Mouse (Mus musculus): Measurements from ENCODE around the gene Zfp646. TPM values are rescaled to one million over a fixed set of nuclear protein-coding genes. Genes with fewer than 3 reads are reported as not detected.
"Not testable (repeated sequence)": the region's sequence is repeated elsewhere in the genome, so short reads cannot be mapped to it uniquely, and the experiment has no call there.

Gene Zfp646
- total RNA-seq, 2 experiments from 2014 or later, result 28.1 to 30.4 TPM

- DNase-seq (ENCODE audit: low spot score in 2 of 2), result peak; percentile 93 to 94
- intact Hi-C loops (cut with DNase I), result loop anchor here (1.0 to 5.0 kb wide), 3 partner anchors 18 to 54 kb away; partner anchors contain the start of genes Gm21974, Stx1b, Stx4a and Vkorc1
Measured at GRCm38 (mm10) chr7:127876467-127877348, 687 bp downstream of the Zfp646 start, which contains the start of gene Zfp668. TSS of gene Zfp668 (minus strand) at chr7:127876828.

DNA sequence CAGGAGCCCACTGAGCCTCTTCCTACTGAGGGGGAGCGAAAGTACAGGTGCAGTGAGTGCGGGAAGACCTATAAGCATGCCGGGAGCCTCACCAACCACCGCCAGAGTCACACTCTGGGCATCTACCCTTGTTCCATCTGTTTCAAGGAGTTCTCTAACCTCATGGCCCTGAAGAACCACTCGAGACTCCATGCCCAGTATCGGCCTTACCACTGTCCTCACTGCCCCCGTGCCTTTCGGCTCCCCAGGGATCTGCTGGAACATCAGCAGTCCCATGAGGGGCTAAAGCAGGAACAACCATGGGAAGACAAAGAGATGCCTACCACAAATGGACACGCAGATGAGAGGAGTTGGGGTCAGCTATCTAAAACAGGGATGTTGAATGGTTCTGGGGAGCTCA is 3.3 kb downstream of the Zfp646 start:
- DNase-seq (ENCODE audit: low spot score in 2 of 2), result no peak
- intact Hi-C loops (cut with DNase I), result loop anchor here (5.0 kb wide), 1 partner anchor 57 kb away; the partner anchor contains the start of genes Stx1b and Stx4a

GRCm38 (mm10) chr7:127880431-127880830 is 4.4 kb downstream of the Zfp646 start:
- intact Hi-C loops (cut with DNase I), result no loop called here

GRCm38 (mm10) chr7:127885951-127886350 is 9.9 kb downstream of the Zfp646 start:
- peak in 1 of 2 experiments; percentile 28 for DNase-seq (ENCODE audit: low spot score in 2 of 2)
- intact Hi-C loops (cut with DNase I), result no loop called here

More at GRCm38 (mm10) chr7:127880431-127880830, 4.4 kb downstream of the Zfp646 start:
- no peak for DNase-seq (ENCODE audit: low spot score in 2 of 2)

DNA sequence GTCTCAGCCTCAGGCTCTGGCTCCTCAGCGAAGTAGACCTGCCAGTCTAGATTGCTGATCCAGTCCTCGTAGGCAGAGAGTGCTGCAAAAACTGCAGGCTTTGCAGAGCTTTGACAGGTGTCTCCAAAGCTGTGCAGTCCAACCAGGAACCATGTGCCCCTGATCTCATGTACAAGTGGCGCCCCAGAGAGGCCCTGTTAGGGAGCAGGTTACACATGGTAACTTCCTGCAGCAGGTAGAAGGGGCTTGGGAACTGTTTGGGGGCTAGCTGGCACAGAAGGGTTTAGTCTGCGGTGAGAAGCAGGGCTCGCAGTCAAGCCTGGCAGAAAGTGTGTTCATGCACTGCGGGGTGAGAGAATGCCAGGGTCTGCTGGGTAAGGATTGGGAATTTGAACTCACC is 10.5 kb downstream of the Zfp646 start:
- no peak for DNase-seq (ENCODE audit: low spot score in 2 of 2)
- intact Hi-C loops (cut with DNase I), result no loop called here

DNA sequence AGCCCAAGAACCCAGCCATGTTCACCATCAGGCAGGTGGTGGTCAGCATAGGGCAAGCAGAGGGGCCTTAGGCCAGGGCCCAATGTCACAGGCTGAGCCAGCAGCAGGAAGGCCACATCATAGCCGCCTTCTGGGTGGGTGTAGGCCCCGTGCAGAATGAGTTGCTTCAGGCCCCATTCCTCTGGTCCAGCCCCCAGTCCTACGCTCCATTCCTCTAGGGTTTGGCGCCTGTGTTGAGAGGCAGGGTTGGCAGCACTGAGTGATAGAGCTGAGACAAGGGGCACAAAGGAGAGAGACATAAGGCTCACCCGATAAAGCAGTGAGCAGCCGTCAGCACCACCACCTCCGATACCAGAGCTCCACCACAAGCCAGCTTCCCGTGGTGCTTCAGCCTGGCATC is 11.2 kb downstream of the Zfp646 start:
- intact Hi-C loops (cut with DNase I), result no loop called here
- DNase-seq (ENCODE audit: low spot score in 2 of 2), result no peak

GRCm38 (mm10) chr7:127887781-127888180 is 11.8 kb downstream of the Zfp646 start:
- DNase-seq (ENCODE audit: low spot score in 2 of 2), result no peak
- intact Hi-C loops (cut with DNase I), result no loop called here

DNA sequence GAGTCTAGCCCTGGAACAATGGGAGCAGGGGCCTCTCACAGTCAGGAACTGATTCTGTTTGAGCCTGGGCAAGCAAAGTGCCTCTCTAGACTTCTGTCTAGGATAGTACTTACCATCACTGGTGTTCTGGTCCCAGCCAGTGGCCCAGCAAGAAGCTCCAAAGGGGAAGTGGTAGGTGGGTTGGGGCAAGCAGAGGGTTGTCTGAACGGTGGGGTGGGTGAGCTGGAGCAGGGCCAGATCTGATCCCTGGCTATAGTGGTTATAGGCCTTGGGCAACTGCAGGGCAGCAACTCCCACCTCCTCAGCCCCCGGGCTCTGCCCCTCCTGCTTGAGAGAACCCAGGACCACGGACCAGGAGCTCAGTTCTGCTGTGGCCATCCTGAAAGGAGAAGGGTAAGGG is 12.8 kb downstream of the Zfp646 start:
- no peak for DNase-seq (ENCODE audit: low spot score in 2 of 2)
- intact Hi-C loops (cut with DNase I), result no loop called here

- intact Hi-C loops (cut with DNase I), result no loop called here
- DNase-seq (ENCODE audit: low spot score in 2 of 2), result no peak
Measured at GRCm38 (mm10) chr7:127890798-127891197, 14.8 kb downstream of the Zfp646 start, which contains the start of gene Prss53. TSS of gene Prss53 (minus strand) at chr7:127890970.

GRCm38 (mm10) chr7:127894480-127894879 is 18.5 kb downstream of the Zfp646 start:
- no peak for DNase-seq (ENCODE audit: low spot score in 2 of 2)
- intact Hi-C loops (cut with DNase I), result loop anchor here (2.0 kb wide), 1 partner anchor 18 kb away; the partner anchor contains the start of genes Zfp646 and Zfp668

DNA sequence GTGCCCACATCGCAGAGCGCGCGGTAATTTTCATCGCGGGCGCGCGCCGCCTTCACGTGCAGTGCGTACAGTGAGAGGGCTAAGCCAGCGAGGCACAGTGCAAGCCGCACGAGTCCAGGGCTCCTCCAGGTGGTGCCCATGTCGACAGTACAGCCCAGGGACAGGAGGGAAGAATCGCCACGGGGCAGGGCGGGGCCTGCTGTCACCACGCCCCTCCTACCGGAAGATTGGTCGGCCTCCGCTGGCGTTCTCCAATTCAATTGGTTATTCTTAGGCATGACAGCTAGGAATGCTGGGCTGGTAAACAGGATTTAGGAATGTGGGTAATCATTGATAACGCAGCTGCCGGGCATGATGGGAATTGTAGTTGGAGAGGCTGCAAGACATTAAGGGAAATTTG is 19.4 kb downstream of the Zfp646 start, which contains the start of the genes Gm21974 and Vkorc1:
Gene Gm21974, minus strand, starts transcription at position 13 of the 400 bp plus-strand sequence.
Gene Vkorc1, minus strand, starts transcription at position 176 of the 400 bp plus-strand sequence.
- DNase-seq (ENCODE audit: low spot score in 2 of 2), result peak; percentile 95 to 98
- intact Hi-C loops (cut with DNase I), result loop anchor here (2.0 kb wide), 1 partner anchor 19 kb away; the partner anchor contains the start of genes Zfp646 and Zfp668

GRCm38 (mm10) chr7:127895891-127896290 is 19.9 kb downstream of the Zfp646 start:
- intact Hi-C loops (cut with DNase I), result loop anchor here (2.0 kb wide), 1 partner anchor 19 kb away; the partner anchor contains the start of genes Zfp646 and Zfp668
- not testable (repeated sequence) for DNase-seq (ENCODE audit: low spot score in 2 of 2)

GRCm38 (mm10) chr7:127896384-127896783 is 20.4 kb downstream of the Zfp646 start:
- peak in 1 of 2 experiments; percentile 44 for DNase-seq (ENCODE audit: low spot score in 2 of 2)
- intact Hi-C loops (cut with DNase I), result no loop called here

DNA sequence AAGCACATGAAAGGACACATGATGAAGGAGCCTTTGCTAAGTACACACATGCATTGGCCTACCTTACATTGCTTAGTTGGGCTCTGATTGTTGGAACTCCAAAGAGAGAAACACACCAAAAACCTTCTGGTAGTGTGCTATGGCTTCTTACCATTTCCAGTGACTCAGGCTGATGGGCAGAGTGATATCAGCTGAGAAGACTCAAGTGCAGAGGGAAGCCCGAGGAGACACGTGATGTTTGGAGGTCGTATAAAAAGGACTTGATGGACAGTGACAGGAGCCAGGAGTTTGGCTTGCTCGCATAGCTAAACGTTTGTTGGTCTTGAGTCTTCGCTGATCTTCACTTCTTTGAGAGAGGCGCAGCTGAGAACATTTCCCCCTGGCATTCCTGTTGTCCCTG is 21.5 kb downstream of the Zfp646 start:
- intact Hi-C loops (cut with DNase I), result no loop called here

DNA sequence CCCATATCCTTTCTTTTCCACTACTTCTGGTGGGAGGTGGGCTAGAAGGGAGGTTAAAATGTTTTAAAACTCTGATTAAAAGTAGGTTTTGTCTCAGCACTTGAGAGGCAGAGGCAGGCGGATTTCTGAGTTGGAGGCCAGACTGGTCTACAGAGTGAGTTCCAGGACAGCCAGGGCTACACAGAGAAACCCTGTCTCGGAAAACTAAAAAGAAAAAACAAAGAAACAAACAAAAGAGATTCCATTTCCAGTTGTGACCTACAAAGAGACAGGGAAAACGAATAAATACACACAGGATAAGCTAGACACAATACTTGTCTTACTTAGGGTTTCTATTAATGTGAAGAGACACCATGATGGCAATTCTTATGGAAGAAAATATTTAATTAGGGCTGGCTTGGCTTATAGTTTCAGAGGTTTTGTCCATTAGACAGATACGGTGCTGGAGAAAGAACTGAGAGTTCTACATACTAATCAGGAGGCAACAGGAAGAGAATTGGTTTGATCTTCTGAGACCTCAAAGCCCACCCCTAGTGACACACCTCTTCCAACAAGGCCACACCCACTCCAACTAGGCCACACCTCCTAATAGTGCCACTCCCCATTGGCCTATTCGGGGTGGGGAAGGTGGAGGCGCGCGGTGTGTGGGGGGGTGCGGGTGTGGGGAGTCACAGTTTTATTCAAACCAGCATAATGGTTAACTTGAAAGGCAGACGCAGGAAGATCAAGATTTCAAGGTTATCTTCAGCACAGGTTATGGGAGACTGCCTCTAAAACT is 22.3 kb downstream of the Zfp646 start:
- intact Hi-C loops (cut with DNase I), result no loop called here
- DNase-seq (ENCODE audit: low spot score in 2 of 2), result no peak

More for the DNA sequence above, 21.5 kb downstream of the Zfp646 start:
- no peak for DNase-seq (ENCODE audit: low spot score in 2 of 2)

DNA sequence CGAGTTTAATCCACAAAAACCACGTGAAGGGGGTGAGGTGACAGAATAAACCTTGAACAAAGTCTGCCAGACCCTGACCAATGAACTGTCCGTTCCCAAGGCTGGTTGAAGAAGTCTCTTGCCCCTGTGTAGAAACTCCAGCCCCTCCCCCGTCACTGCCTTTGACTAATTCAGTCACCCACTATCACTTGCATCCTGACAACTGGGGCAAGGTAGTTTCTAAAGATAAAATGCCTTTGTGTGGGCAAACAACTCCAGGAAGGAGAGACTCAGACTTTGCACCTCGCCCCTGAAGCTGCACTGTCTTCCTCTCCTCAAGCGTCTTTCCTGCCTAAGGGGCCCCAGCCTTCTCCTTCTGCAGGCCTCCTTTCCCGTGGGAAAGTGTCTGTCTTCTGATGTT is 24.0 kb downstream of the Zfp646 start:
- intact Hi-C loops (cut with DNase I), result no loop called here
- DNase-seq (ENCODE audit: low spot score in 2 of 2), result no peak

GRCm38 (mm10) chr7:127901772-127902171 is 25.8 kb downstream of the Zfp646 start:
- intact Hi-C loops (cut with DNase I), result loop anchor here (1.0 kb wide), 1 partner anchor 92 kb away; no protein-coding TSS in a partner anchor
- no peak for DNase-seq (ENCODE audit: low spot score in 2 of 2)

GRCm38 (mm10) chr7:127903971-127904796 is 28.2 kb downstream of the Zfp646 start, which contains the start of gene Bckdk:
TSS of gene Bckdk (plus strand) at chr7:127904082.
- intact Hi-C loops (cut with DNase I), result no loop called here
- peak; percentile 83 to 86 for DNase-seq (ENCODE audit: low spot score in 2 of 2)

DNA sequence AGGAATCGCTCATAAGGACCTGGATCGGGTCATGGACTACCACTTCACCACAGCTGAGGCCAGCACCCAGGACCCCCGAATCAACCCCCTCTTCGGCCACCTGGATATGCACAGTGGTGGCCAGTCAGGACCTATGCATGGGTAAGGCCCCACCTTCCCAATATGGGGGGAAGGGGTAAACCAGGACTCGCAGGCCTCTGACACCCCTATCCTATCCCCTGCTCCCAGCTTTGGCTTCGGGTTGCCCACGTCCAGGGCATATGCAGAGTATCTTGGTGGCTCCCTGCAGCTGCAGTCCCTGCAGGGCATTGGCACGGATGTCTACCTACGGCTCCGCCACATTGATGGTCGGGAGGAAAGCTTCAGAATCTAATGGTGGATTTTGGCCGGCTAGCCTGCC is 31.9 kb downstream of the Zfp646 start:
- DNase-seq (ENCODE audit: low spot score in 2 of 2), result no peak
- intact Hi-C loops (cut with DNase I), result no loop called here

Measured in left cerebral cortex, postnatal 25 days (tissue).